Mouse (Mus musculus) limb, embryonic 11.5 days (tissue): ENCODE data around the gene Rtel1. TPM values are rescaled to one million over a fixed set of nuclear protein-coding genes. Genes with fewer than 3 reads are reported as not detected.
A peak's percentile ranks its signal among the peaks of the same experiment; 100 is the strongest.

ENCODE experiments used
- ATAC-seq: fragments of 200-750 bp; cut with Nextera tagmentation; 2 replicates; pipeline ENCODE4 v1.8.0; 2017; ENCODE audit warnings: low read depth; ENCODE audit not compliant: insufficient number of reproducible peaks, low FRiP score, low TSS enrichment
- DNase-seq: peaks from one replicate; pipeline ENCODE4 v3.0.0-alpha.2; 2015; ENCODE audit warnings: low spot score
- H3K27ac ChIP-seq: fragments of 300-500 bp; sonication (generic); replicated peaks from 2 replicates; pipeline ENCODE4 v1.5.1; 2014; ENCODE audit warnings: low read depth, mild to moderate bottlenecking, low read length
- H3K27me3 ChIP-seq: fragments of 300-500 bp; sonication (generic); 2 replicates; pipeline ENCODE4 v1.6.1; 2014; ENCODE audit warnings: mild to moderate bottlenecking, low read length, mixed read lengths; ENCODE audit not compliant: control insufficient read depth, insufficient read depth
- H3K36me3 ChIP-seq: fragments of 300-500 bp; sonication (generic); 2 replicates; pipeline ENCODE4 v1.6.1; 2014; ENCODE audit warnings: mild to moderate bottlenecking, low read length, moderate library complexity, mixed read lengths; ENCODE audit not compliant: control insufficient read depth, insufficient read depth
- H3K4me1 ChIP-seq: fragments of 300-500 bp; sonication (generic); 2 replicates; pipeline ENCODE4 v1.6.1; 2014; ENCODE audit warnings: low read length, mixed read lengths; ENCODE audit not compliant: control insufficient read depth, insufficient read depth
- H3K4me2 ChIP-seq: fragments of 300-500 bp; sonication (generic); 2 replicates; pipeline ENCODE4 v1.6.1; 2014; ENCODE audit warnings: low read depth, mild to moderate bottlenecking, moderate library complexity; ENCODE audit not compliant: severe bottlenecking
- H3K4me3 ChIP-seq: fragments of 300-500 bp; sonication (generic); 2 replicates; pipeline ENCODE4 v1.5.1; 2014; ENCODE audit warnings: low read depth, low read length
- H3K9ac ChIP-seq: fragments of 300-500 bp; sonication (generic); 2 replicates; pipeline ENCODE4 v1.6.1; 2014; ENCODE audit warnings: mild to moderate bottlenecking, low read length
- H3K9me3 ChIP-seq: fragments of 300-500 bp; sonication (generic); 2 replicates; pipeline ENCODE4 v1.6.1; 2016; ENCODE audit warnings: low read length; ENCODE audit not compliant: control insufficient read depth
- WGBS: fragments of 180-500 bp; shearing (Covaris S2); extraction: QIAGEN DNeasy Blood & Tissue Kit; methylation state at CpG from one replicate; pipeline ENCODE4 v1.1.7; 2014; 5-methylcytosine and 5-hydroxymethylcytosine counted together
- polyA plus RNA-seq: library from polyadenylated mRNA; unstranded; fragments of >200 nt; fragmentation: Nextera tagmentation; extraction: Ambion mirVana; gene quantifications from 2 replicates; pipeline ENCODE4 v1.2.1, GENCODE M21; 2014

The Rtel1 gene
- polyA plus RNA-seq, 1 experiment from 2014 or later: 63.0 TPM

GRCm38 (mm10) chr2:181385885-181386284 is 66.3 kb downstream of the Rtel1 start:
- no peak overlapping the region for H3K9ac ChIP-seq
- H3K27me3 ChIP-seq: no peaks in the 10 kb centered on the region
- no peak overlapping the region for H3K27ac ChIP-seq
- DNase-seq: no peak
- 90% methylated on average over 3 of the region's 3 CpGs for WGBS
- no peak for ATAC-seq
- no peak overlapping the region for H3K4me2 ChIP-seq
- H3K4me1 ChIP-seq: no peaks in the 10 kb centered on the region
- peaks cover 10% of the 10 kb centered on the region for H3K36me3 ChIP-seq
- no peak overlapping the region for H3K4me3 ChIP-seq
- no peaks in the 10 kb centered on the region for H3K9me3 ChIP-seq

DNA sequence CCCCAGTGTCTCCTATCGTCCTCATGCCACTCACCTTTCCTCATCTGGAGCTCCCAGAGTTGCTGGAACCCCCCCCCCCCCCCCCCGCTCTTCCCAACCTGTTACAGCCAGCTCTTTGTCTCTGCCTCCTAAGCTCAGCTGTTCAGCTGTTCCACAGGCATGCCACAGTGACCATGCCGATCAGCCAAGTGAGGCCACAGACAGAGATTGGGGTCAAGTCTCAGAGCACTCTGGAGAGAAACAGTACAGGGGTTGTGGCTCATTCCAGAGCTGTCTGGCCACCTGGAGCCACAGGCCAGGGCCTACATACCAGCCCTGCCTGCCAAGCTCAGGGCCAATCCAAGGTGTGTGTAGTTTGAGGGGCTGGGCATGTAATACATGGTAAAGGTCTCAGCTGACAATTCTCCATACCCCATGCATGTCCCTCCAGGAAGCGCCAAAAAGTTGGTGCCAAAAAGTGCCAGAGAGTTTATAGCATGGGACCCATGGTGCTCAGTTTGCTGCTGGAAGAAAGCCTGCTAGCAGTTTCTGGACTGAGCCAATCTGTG is 67.2 kb downstream of the Rtel1 start:
- Histone ChIP-seq H3K9me3 (no peaks in the 10 kb centered on the region), H3K4me3 (no peak overlapping the region), H3K27me3 (no peaks in the 10 kb centered on the region), H3K9ac (no peak overlapping the region), H3K36me3 (peaks cover 13% of the 10 kb centered on the region), H3K4me2 (no peak overlapping the region), H3K4me1 (no peaks in the 10 kb centered on the region), H3K27ac (no peak overlapping the region)
- ATAC-seq (no peak), DNase-seq (no peak)
- 77% methylated on average over 3 of the region's 4 CpGs for WGBS

- Histone ChIP-seq H3K36me3 (peaks cover 4% of the 10 kb centered on the region), H3K27ac (no peak overlapping the region), H3K9me3 (no peaks in the 10 kb centered on the region), H3K4me2 (no peak overlapping the region), H3K9ac (no peak overlapping the region), H3K4me3 (no peak overlapping the region), H3K27me3 (no peaks in the 10 kb centered on the region), H3K4me1 (no peaks in the 10 kb centered on the region)
- DNase-seq (no peak), ATAC-seq (no peak)
- WGBS: 75% methylated on average over 4 of the region's 4 CpGs
Observed at GRCm38 (mm10) chr2:181390136-181390870, 70.8 kb downstream of the Rtel1 start.

- Histone ChIP-seq H3K4me1 (no peaks in the 10 kb centered on the region), H3K36me3 (peaks cover 6% of the 10 kb centered on the region), H3K4me3 (no peak overlapping the region), H3K9ac (no peak overlapping the region), H3K27ac (no peak overlapping the region), H3K4me2 (no peak overlapping the region), H3K27me3 (no peaks in the 10 kb centered on the region), H3K9me3 (no peaks in the 10 kb centered on the region)
- no peak for ATAC-seq
- 89% methylated on average over 15 of the region's 15 CpGs for WGBS
- DNase-seq: no peak
Observed at GRCm38 (mm10) chr2:181391022-181391421, 71.5 kb downstream of the Rtel1 start.

DNA sequence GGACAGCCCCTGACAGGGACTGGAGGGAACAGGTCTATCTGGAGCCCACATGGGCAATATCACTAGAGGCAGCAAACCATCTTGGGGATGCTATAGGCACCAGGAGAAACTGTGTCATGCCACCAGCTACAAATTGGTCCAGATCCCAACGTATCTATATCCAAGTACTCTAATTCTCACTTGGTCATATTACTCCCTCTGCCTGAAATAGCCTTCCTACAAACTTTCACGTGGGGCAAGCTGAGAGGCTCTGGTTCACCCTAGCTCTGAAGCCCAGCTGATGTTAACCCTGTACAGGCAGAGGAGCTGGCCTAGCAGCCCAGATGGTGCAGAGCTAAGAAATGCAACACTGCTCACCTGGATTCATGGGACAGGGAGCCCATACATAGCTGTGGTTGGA is 72.0 kb downstream of the Rtel1 start:
- no peak for DNase-seq
- Histone ChIP-seq H3K4me2 (no peak overlapping the region), H3K27ac (no peak overlapping the region), H3K4me1 (no peaks in the 10 kb centered on the region), H3K36me3 (peaks cover 7% of the 10 kb centered on the region), H3K9ac (no peak overlapping the region), H3K9me3 (no peaks in the 10 kb centered on the region), H3K4me3 (no peak overlapping the region), H3K27me3 (no peaks in the 10 kb centered on the region)
- no peak for ATAC-seq
- 80% methylated on average over 2 of the region's 2 CpGs for WGBS

- no peaks in the 10 kb centered on the region for H3K27me3 ChIP-seq
- no peaks in the 10 kb centered on the region for H3K4me1 ChIP-seq
- H3K9me3 ChIP-seq: no peaks in the 10 kb centered on the region
- H3K9ac ChIP-seq: no peak overlapping the region
- DNase-seq (peak; percentile 90), ATAC-seq (peak; percentile 63)
- H3K4me3 ChIP-seq: no peak overlapping the region
- no peak overlapping the region for H3K27ac ChIP-seq
- H3K4me2 ChIP-seq: no peak overlapping the region
- 35% methylated on average over 4 of the region's 4 CpGs for WGBS
- H3K36me3 ChIP-seq: peaks cover 4% of the 10 kb centered on the region; the same call in 1 of the 2 replicates
Observed at GRCm38 (mm10) chr2:181392600-181393213, 73.2 kb downstream of the Rtel1 start.

DNA sequence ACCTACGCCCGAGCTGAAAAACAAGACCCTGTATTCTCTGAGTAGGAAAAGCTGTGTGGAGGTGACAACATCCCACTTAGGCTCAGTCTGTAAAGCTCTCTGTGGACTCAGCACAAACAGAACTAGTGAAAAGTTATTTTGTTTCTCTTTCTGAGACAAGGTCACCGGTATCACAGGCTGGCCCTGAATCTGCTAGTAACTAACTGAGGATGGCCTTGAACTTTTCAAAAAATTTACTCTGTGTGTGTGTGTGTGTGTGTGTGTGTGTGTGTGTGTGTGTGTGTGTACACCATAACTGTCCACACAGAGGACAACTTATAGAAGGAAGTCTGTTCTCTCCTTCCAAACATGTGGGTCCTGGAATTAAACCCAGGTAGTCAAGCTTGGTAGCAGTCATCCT is 74.5 kb downstream of the Rtel1 start:
- H3K27me3 ChIP-seq: no peaks in the 10 kb centered on the region
- 90% methylated on average over 3 of the region's 3 CpGs for WGBS
- no peaks in the 10 kb centered on the region for H3K9me3 ChIP-seq
- H3K36me3 ChIP-seq: peaks cover 4% of the 10 kb centered on the region; the same call in 1 of the 2 replicates
- H3K9ac ChIP-seq: no peak overlapping the region
- H3K27ac ChIP-seq: no peak overlapping the region
- no peak overlapping the region for H3K4me2 ChIP-seq
- ATAC-seq: no peak
- H3K4me3 ChIP-seq: no peak overlapping the region
- no peak for DNase-seq
- H3K4me1 ChIP-seq: no peaks in the 10 kb centered on the region

DNA sequence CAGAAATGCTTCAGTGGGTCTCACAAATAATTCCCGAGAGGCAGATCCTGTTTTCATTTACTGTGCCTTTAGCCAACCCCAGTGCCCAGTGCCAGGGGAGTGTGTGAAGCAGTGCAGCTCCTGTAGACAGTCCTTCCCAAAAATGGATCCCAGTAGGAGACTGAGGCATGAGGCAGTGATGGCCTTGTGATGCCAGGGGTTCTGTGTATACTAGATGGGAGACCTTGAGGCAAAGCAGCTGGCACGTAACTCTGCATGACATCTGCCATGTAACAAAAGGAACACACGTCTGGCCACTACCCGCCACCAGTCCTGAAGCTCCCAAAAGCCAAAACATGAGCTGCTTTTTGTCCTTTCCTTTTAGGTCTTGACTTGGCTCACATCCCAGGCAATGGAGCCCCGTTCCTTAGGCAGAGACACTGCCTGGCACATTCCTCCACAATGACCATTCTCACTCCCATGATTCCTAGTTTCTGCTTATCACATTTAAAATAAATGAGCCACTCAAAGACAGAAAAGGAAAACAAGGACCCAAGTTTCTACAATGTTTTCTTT is 77.7 kb downstream of the Rtel1 start:
- ATAC-seq (no peak), DNase-seq (no peak)
- 86% methylated on average over 5 of the region's 5 CpGs for WGBS
- H3K36me3 ChIP-seq: 0 out of 2 replicates have a peak, but pooled peaks cover 2% of the 10 kb centered on the region
- H3K9me3 ChIP-seq: no peaks in the 10 kb centered on the region
- no peak overlapping the region for H3K4me3 ChIP-seq
- H3K4me2 ChIP-seq: no peak overlapping the region
- no peaks in the 10 kb centered on the region for H3K27me3 ChIP-seq
- H3K4me1 ChIP-seq: no peaks in the 10 kb centered on the region
- H3K9ac ChIP-seq: no peak overlapping the region
- H3K27ac ChIP-seq: no peak overlapping the region
